Mouse (Mus musculus): ENCODE measurements at regions not wholly inside any gene's neighbourhood (a gene's known extent, or its start where the extent isn't known, plus 50 kb on each side); places are given as distances from the start of the nearest gene placed in this dataset.

DNA sequence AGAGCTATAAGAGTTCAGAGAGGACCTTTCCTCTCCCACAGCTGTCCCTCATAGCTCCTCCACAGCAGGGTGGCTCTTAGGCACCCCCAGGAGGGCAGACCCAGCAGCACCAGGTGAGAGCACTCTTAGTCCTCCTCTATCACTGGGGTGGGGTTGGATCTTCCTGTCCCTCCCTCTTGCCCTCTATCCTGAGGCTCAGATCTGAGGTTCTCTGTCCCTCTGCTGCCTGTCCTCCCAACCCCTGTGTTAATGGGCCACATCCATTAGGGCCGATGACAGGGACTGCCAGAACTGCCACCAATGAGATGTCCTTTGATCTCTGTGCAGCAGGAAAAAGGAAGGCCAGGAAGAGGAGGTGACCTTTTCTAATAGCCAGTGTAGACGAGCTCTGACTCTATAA lies 95.4 kb upstream of the Ret start:
- H3K27ac ChIP-seq (ENCODE audit: insufficient read depth, low read length), result no peak overlapping the region
- H3K4me1 ChIP-seq (ENCODE audit: control insufficient read depth, insufficient read depth, low read length), result no peaks in the 10 kb centered on the region
- H3K4me3 ChIP-seq (ENCODE audit: insufficient read depth, low read length), result no peak overlapping the region
- no peak for TF ChIP-seq CTCF (IDR thresholded peaks at IDR 0.05; ENCODE audit: extremely low read depth, insufficient read depth, low read length)

- TF ChIP-seq POLR2A (IDR thresholded peaks at IDR 0.05; ENCODE audit: extremely low read depth, insufficient read depth, low read length), result no peak
- no peak for TF ChIP-seq CTCF (IDR thresholded peaks at IDR 0.05; ENCODE audit: extremely low read depth, insufficient read depth, low read length)
- Histone ChIP-seq H3K27ac (ENCODE audit: insufficient read depth, low read length) (no peak overlapping the region), H3K4me1 (ENCODE audit: control insufficient read depth, insufficient read depth, low read length) (no peaks in the 10 kb centered on the region), H3K4me3 (ENCODE audit: insufficient read depth, low read length) (no peak overlapping the region)
These were observed 94.8 kb upstream of the Ret start for GRCm38 (mm10) chr6:118292272-118292671.

GRCm38 (mm10) chr6:118291426-118291825 lies 93.9 kb upstream of the Ret start:
- no peaks in the 10 kb centered on the region for H3K4me1 ChIP-seq (ENCODE audit: control insufficient read depth, insufficient read depth, low read length)
- TF ChIP-seq POLR2A (IDR thresholded peaks at IDR 0.05; ENCODE audit: extremely low read depth, insufficient read depth, low read length), result no peak
- no peak for TF ChIP-seq CTCF (IDR thresholded peaks at IDR 0.05; ENCODE audit: extremely low read depth, insufficient read depth, low read length)
- no peak overlapping the region for H3K27ac ChIP-seq (ENCODE audit: insufficient read depth, low read length)
- H3K4me3 ChIP-seq (ENCODE audit: insufficient read depth, low read length), result no peak overlapping the region

GRCm38 (mm10) chr6:118285246-118285645 lies 87.7 kb upstream of the Ret start:
- Histone ChIP-seq H3K4me1 (ENCODE audit: control insufficient read depth, insufficient read depth, low read length) (no peaks in the 10 kb centered on the region), H3K4me3 (ENCODE audit: insufficient read depth, low read length) (no peak overlapping the region), H3K27ac (ENCODE audit: insufficient read depth, low read length) (no peak overlapping the region)
- TF ChIP-seq POLR2A (IDR thresholded peaks at IDR 0.05; ENCODE audit: extremely low read depth, insufficient read depth, low read length), result no peak
- TF ChIP-seq CTCF (IDR thresholded peaks at IDR 0.05; ENCODE audit: extremely low read depth, insufficient read depth, low read length), result no peak

GRCm38 (mm10) chr6:118283949-118284568 lies 86.5 kb upstream of the Ret start:
- TF ChIP-seq CTCF (IDR thresholded peaks at IDR 0.05; ENCODE audit: extremely low read depth, insufficient read depth, low read length) (no peak), POLR2A (IDR thresholded peaks at IDR 0.05; ENCODE audit: extremely low read depth, insufficient read depth, low read length) (no peak)
- no peak overlapping the region for H3K4me3 ChIP-seq (ENCODE audit: insufficient read depth, low read length)
- no peak overlapping the region for H3K27ac ChIP-seq (ENCODE audit: insufficient read depth, low read length)
- no peaks in the 10 kb centered on the region for H3K4me1 ChIP-seq (ENCODE audit: control insufficient read depth, insufficient read depth, low read length)

DNA sequence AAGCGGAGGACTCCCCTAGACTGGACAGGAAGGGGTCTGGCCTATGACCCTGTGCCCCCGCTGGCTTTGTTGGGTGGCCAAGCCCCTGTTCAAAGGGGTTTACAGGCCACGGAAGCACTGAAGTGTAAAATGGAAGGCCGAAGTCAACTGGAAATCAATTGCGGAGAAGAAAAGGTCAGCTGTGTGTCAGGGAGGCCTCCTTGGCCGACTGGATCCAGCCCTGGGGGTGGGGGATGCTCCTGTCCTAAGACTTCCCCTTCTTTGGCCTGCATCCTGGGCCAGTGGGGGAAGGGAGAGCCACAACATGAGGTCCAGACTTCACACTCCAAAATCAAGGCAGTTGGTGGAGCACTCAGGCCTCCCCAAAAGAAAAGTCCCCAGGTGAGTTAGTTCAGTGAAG lies 66.4 kb upstream of the Ret start:
- no peak overlapping the region for H3K27ac ChIP-seq (ENCODE audit: insufficient read depth, low read length)
- H3K4me1 ChIP-seq (ENCODE audit: control insufficient read depth, insufficient read depth, low read length), result no peaks in the 10 kb centered on the region
- TF ChIP-seq CTCF (IDR thresholded peaks at IDR 0.05; ENCODE audit: extremely low read depth, insufficient read depth, low read length) (no peak), POLR2A (IDR thresholded peaks at IDR 0.05; ENCODE audit: extremely low read depth, insufficient read depth, low read length) (no peak)
- H3K4me3 ChIP-seq (ENCODE audit: insufficient read depth, low read length), result no peak overlapping the region

DNA sequence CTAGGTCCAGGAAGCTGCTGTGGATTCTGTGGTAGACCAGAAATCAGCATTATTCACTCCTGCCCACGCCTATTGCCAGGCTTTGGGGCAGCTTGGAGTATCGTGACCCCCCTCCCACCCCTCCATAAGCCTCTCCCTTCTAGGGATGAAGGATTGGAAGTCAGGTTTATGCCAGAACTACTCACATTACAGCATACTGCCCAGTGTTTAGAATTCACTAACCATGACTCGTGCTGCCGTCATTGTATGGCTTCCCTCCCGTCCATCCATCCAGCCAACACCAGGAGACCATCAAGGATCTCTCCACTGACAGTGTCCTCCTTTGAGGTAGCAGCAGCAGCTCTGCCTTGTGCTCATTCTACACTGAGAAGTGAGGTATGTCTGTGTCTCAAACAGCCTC lies 62.4 kb upstream of the Ret start:
- Histone ChIP-seq H3K4me3 (ENCODE audit: insufficient read depth, low read length) (no peak overlapping the region), H3K4me1 (ENCODE audit: control insufficient read depth, insufficient read depth, low read length) (no peaks in the 10 kb centered on the region), H3K27ac (ENCODE audit: insufficient read depth, low read length) (no peak overlapping the region)
- no peak for TF ChIP-seq POLR2A (IDR thresholded peaks at IDR 0.05; ENCODE audit: extremely low read depth, insufficient read depth, low read length)
- no peak for TF ChIP-seq CTCF (IDR thresholded peaks at IDR 0.05; ENCODE audit: extremely low read depth, insufficient read depth, low read length)

- TF ChIP-seq POLR2A (IDR thresholded peaks at IDR 0.05; ENCODE audit: extremely low read depth, insufficient read depth, low read length) (no peak), CTCF (IDR thresholded peaks at IDR 0.05; ENCODE audit: extremely low read depth, insufficient read depth, low read length) (no peak)
- H3K27ac ChIP-seq (ENCODE audit: insufficient read depth, low read length), result no peak overlapping the region
- no peak overlapping the region for H3K4me3 ChIP-seq (ENCODE audit: insufficient read depth, low read length)
- H3K4me1 ChIP-seq (ENCODE audit: control insufficient read depth, insufficient read depth, low read length), result no peaks in the 10 kb centered on the region
These were observed 57.4 kb upstream of the Ret start for GRCm38 (mm10) chr6:118254871-118255270.

- no peak overlapping the region for H3K27ac ChIP-seq (ENCODE audit: insufficient read depth, low read length)
- TF ChIP-seq CTCF (IDR thresholded peaks at IDR 0.05; ENCODE audit: extremely low read depth, insufficient read depth, low read length) (no peak), POLR2A (IDR thresholded peaks at IDR 0.05; ENCODE audit: extremely low read depth, insufficient read depth, low read length) (no peak)
- H3K4me1 ChIP-seq (ENCODE audit: control insufficient read depth, insufficient read depth, low read length), result no peaks in the 10 kb centered on the region
- no peak overlapping the region for H3K4me3 ChIP-seq (ENCODE audit: insufficient read depth, low read length)
These were observed 55.2 kb upstream of the Ret start for GRCm38 (mm10) chr6:118252711-118253110.

DNA sequence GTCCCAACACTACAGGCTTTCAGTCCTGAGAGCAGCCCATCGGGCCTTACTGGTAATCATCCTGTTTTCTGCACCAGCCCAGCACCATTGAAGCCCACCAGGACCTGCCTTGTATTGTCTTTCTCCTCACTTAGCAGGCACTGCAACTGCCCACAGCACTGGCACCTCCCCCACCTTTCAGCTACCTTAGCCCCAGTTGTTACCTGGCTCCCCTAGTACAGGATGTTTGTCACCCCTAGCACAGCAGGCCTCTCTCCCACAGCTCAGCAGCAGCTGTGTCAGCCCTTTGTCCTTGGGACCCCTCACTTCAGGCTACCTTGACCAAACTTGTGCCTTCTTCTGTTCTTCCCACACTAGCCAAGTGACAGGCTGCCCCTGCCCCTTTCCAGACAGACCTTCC lies 53.6 kb upstream of the Ret start:
- no peak overlapping the region for H3K27ac ChIP-seq (ENCODE audit: insufficient read depth, low read length)
- H3K4me1 ChIP-seq (ENCODE audit: control insufficient read depth, insufficient read depth, low read length), result no peaks in the 10 kb centered on the region
- H3K4me3 ChIP-seq (ENCODE audit: insufficient read depth, low read length), result no peak overlapping the region
- TF ChIP-seq POLR2A (IDR thresholded peaks at IDR 0.05; ENCODE audit: extremely low read depth, insufficient read depth, low read length) (no peak), CTCF (IDR thresholded peaks at IDR 0.05; ENCODE audit: extremely low read depth, insufficient read depth, low read length) (no peak)
